Mouse (Mus musculus) left cerebral cortex, adult 2 months (tissue): ENCODE results near the gene Clstn1. TPM values are rescaled to one million over a fixed set of nuclear protein-coding genes. Genes with fewer than 3 reads are reported as not detected.

Experiments
- DNase-seq, 2 experiments: peaks; one replicate each; pipeline ENCODE4 v3.0.0; 2021 to 2022; ENCODE audit warnings: low spot score in 2 of 2, mixed read lengths in 1 of 2; ENCODE audit errors: extremely low spot score in 1 of 2
- H3K27ac ChIP-seq: fragments of 200-600 bp; 2 replicates; pipeline ENCODE4 v1.8.1; 2022
- H3K4me3 ChIP-seq: fragments of 200-600 bp; 2 replicates; pipeline ENCODE4 v1.8.1; 2022
- CTCF ChIP-seq: fragments of 200-600 bp; IDR thresholded peaks from 2 replicates; pipeline ENCODE4 v1.8.1; 2022; ENCODE audit warnings: antibody characterized with exemption, mild to moderate bottlenecking, moderate library complexity
- intact Hi-C: fragments of 180-260 bp; cut with DNase I; formaldehyde crosslinking; loops from one replicate; pipeline ENCODE4 v1.15.1; 2025
- total RNA-seq, 2 experiments: library from RNA; stranded (reverse); gene quantifications; 2 replicates each; pipeline ENCODE4 v1.2.3; 2021

The Clstn1 gene
- total RNA-seq, 2 experiments from 2014 or later: 1,405 to 1,413 TPM

GRCm38 (mm10) chr4:149648031-149648805 lies 62.0 kb downstream of the Clstn1 start:
- intact Hi-C loops: no loop called here
- peak in 1 of 2 experiments; percentile 28 for DNase-seq
- no peak for TF ChIP-seq CTCF
- Histone ChIP-seq H3K4me3 (no peak overlapping the region), H3K27ac (peak overlapping the region; percentile 61; the same call in 1 of the 2 replicates)

GRCm38 (mm10) chr4:149650493-149651193 lies 64.4 kb downstream of the Clstn1 start:
- peak; percentile 92 for TF ChIP-seq CTCF
- no peak overlapping the region for H3K4me3 ChIP-seq
- intact Hi-C loops: loop anchor here (1.0 kb wide), 1 partner anchor 60 kb away; no protein-coding TSS in a partner anchor
- H3K27ac ChIP-seq: peak overlapping the region; percentile 25; the same call in 1 of the 2 replicates
- DNase-seq: peak; percentile 67 to 76

GRCm38 (mm10) chr4:149654232-149654631 lies 68.0 kb downstream of the Clstn1 start:
- Histone ChIP-seq H3K27ac (no peak overlapping the region), H3K4me3 (no peak overlapping the region)
- intact Hi-C loops: no loop called here
- peak; percentile 84 for TF ChIP-seq CTCF
- peak in 1 of 2 experiments; percentile 57 for DNase-seq

GRCm38 (mm10) chr4:149657858-149658416 lies 71.7 kb downstream of the Clstn1 start:
- Histone ChIP-seq H3K27ac (no peak overlapping the region), H3K4me3 (no peak overlapping the region)
- intact Hi-C loops: no loop called here
- no peak for TF ChIP-seq CTCF
- DNase-seq: no peak

- intact Hi-C loops: no loop called here
- no peak for TF ChIP-seq CTCF
- no peak overlapping the region for H3K4me3 ChIP-seq
- no peak overlapping the region for H3K27ac ChIP-seq
- DNase-seq: no peak
These were observed 73.3 kb downstream of the Clstn1 start for GRCm38 (mm10) chr4:149659495-149660116.

GRCm38 (mm10) chr4:149660598-149660997 lies 74.3 kb downstream of the Clstn1 start:
- DNase-seq: no peak
- Histone ChIP-seq H3K4me3 (no peak overlapping the region), H3K27ac (no peak overlapping the region)
- intact Hi-C loops: no loop called here
- no peak for TF ChIP-seq CTCF

- H3K4me3 ChIP-seq: no peak overlapping the region
- no peak for DNase-seq
- no peak for TF ChIP-seq CTCF
- intact Hi-C loops: no loop called here
- no peak overlapping the region for H3K27ac ChIP-seq
These were observed 75.8 kb downstream of the Clstn1 start for GRCm38 (mm10) chr4:149661967-149662589.

GRCm38 (mm10) chr4:149663849-149664503 lies 77.7 kb downstream of the Clstn1 start:
- Histone ChIP-seq H3K27ac (no peak overlapping the region), H3K4me3 (no peak overlapping the region)
- intact Hi-C loops: no loop called here
- TF ChIP-seq CTCF: no peak
- no peak for DNase-seq

- TF ChIP-seq CTCF: no peak
- H3K27ac ChIP-seq: no peak overlapping the region
- no peak overlapping the region for H3K4me3 ChIP-seq
- no peak for DNase-seq
- intact Hi-C loops: no loop called here
These were observed 78.9 kb downstream of the Clstn1 start for GRCm38 (mm10) chr4:149665016-149665691.

- no peak for TF ChIP-seq CTCF
- intact Hi-C loops: no loop called here
- DNase-seq: no peak
- H3K4me3 ChIP-seq: no peak overlapping the region
- no peak overlapping the region for H3K27ac ChIP-seq
These were observed 79.4 kb downstream of the Clstn1 start for GRCm38 (mm10) chr4:149665692-149666090.
